Mouse (Mus musculus): ENCODE data around the gene Cd68. TPM values are rescaled to one million over a fixed set of nuclear protein-coding genes. Genes with fewer than 3 reads are reported as not detected.

The Cd68 gene
- total RNA-seq (2014; rRNA removed; ENCODE audit: low replicate concordance) (2.6 and 6.9 TPM in 2 replicates), polyA plus RNA-seq (2015; fragmentation: Nextera tagmentation; extraction: Ambion mirVana) (6.1 and 8.5 TPM in 2 replicates)

DNA sequence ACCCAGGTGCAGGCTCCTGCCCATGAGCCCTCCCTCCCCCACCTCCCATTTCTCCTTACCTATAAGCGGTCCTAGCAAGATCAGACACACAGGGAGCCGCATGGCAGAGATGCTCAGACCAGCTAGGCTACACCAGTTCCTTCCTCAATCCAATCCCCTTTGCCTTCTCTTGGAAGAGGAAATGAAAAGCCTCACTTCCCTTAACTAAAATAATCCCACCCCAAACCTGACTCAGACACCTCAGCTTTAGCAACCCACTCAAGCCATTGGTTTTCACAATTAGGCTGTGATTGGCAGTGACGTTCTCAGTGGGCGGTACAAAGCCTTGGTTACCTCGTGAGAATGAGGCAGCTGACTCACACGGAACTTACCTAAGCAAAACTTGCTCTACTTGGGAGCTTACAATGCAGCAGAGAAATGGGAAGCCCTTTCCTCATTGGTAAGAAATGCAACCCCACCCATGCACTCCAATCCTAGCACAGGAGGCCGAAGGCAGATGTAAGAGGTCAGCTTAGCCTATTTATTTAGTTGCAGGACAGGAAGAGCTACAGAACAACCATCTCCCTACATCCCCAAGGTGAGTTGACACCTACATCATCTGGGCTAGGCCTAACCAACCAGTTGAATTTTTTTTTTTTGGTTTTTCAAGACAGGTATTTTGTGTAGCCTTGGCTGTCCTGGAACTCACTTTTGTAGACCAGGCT lies at the start of gene Cd68:
Cd68 (minus strand) TSS at position 193 of the 704 bp plus-strand sequence.
- 37% methylated on average over 7 of the region's 7 CpGs for WGBS
- DNase-seq (ENCODE audit: low spot score), result no peak
- 0 out of 2 replicates have a peak, but pooled peaks have one; percentile 37 for TF ChIP-seq EP300 (IDR thresholded peaks at IDR 0.05; ENCODE audit: low read depth)
- TF ChIP-seq CTCF (IDR thresholded peaks at IDR 0.05; ENCODE audit: low read depth), result no peak
- ATAC-seq (ENCODE audit: insufficient read depth, low read depth), result no peak
- Histone ChIP-seq H3K9ac (replicated peaks; ENCODE audit: low read depth, low read length) (no peak within 1 kb of the TSS), H3K4me3 (ENCODE audit: low read depth, low read length) (no peak within 1 kb of the TSS), H3K4me1 (ENCODE audit: control insufficient read depth, insufficient read depth) (peaks cover 19% of the 10 kb centered on the region), H3K36me3 (replicated peaks; ENCODE audit: control insufficient read depth, insufficient read depth, low read length) (peaks cover 63% of the 10 kb centered on the region), H3K27me3 (ENCODE audit: control insufficient read depth, insufficient read depth, low read length) (no peaks in the 10 kb centered on the region), H3K9me3 (replicated peaks; ENCODE audit: control insufficient read depth, low read length) (no peaks in the 10 kb centered on the region), H3K4me2 (ENCODE audit: low read depth, low read length) (no peak within 1 kb of the TSS), H3K27ac (ENCODE audit: low read depth) (peak within 1 kb of the TSS; percentile 53)

DNA sequence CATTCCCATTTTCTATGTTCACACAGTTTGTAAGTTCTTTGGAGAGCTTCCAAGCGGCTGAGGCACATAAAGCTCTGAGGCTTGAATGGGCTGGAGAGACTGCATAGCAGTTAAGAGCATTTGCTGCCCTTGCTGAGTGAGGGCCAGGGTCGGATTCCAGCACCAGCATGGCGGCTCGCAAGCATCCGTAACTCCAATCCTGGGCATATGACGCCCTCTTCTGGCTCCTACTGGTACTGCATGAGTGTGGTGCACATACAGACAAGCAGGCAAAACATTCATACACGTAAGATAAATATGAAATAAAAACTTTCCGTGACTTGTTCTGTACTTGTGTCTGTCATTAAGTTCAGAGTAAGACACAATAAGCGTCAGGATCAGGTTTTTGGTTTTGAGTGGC lies 49.5 kb upstream of the Cd68 start:
- ATAC-seq (ENCODE audit: insufficient read depth, low read depth) (no peak), DNase-seq (ENCODE audit: low spot score) (no peak)
- H3K27ac ChIP-seq (ENCODE audit: low read depth), result no peak overlapping the region
- no peak overlapping the region for H3K4me2 ChIP-seq (ENCODE audit: low read depth, low read length)
- 58% methylated on average over 9 of the region's 9 CpGs for WGBS
- no peak overlapping the region for H3K9ac ChIP-seq (replicated peaks; ENCODE audit: low read depth, low read length)
- H3K4me1 ChIP-seq (ENCODE audit: control insufficient read depth, insufficient read depth), result no peaks in the 10 kb centered on the region
- H3K9me3 ChIP-seq (replicated peaks; ENCODE audit: control insufficient read depth, low read length), result no peaks in the 10 kb centered on the region
- H3K4me3 ChIP-seq (ENCODE audit: low read depth, low read length), result no peak overlapping the region
- TF ChIP-seq CTCF (IDR thresholded peaks at IDR 0.05; ENCODE audit: low read depth), result peak; percentile 46
- no peak for TF ChIP-seq EP300 (IDR thresholded peaks at IDR 0.05; ENCODE audit: low read depth)
- H3K27me3 ChIP-seq (ENCODE audit: control insufficient read depth, insufficient read depth, low read length), result no peaks in the 10 kb centered on the region
- no peaks in the 10 kb centered on the region for H3K36me3 ChIP-seq (replicated peaks; ENCODE audit: control insufficient read depth, insufficient read depth, low read length)

DNA sequence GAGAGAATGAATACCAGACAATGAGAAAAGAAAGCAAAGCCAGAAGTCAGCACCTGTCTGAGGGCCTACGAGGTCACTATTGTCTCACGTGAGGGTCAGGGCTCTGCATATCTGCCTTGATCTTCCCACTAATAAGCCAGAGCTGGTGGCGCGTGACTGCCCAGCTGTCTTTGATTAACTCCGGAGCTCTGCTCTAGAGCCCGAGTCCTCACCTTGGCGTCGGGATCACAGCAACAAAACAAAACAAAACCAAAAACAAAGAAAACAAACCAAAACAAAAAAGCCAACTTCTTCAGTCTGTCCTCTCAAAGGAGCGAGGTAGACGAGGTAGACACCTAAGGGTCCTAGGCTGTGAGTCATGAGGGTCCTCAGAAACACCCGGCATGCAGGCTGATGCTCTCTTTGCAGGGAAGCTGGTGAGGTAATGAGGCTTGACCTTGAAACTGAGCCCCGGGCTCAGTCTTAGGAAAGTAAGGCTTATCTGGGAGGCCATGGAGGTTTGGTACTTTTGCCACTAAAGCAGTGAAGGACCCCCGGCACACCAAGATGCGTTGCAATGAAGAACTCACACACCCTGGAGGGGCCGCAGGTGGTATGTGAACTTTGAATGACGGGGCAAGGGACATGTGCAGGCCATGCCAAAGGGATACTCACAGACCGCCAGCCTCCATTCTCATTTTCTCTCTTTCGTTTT lies 48.8 kb upstream of the Cd68 start:
- TF ChIP-seq CTCF (IDR thresholded peaks at IDR 0.05; ENCODE audit: low read depth) (no peak), EP300 (IDR thresholded peaks at IDR 0.05; ENCODE audit: low read depth) (no peak)
- Histone ChIP-seq H3K9ac (replicated peaks; ENCODE audit: low read depth, low read length) (no peak overlapping the region), H3K4me3 (ENCODE audit: low read depth, low read length) (no peak overlapping the region), H3K4me2 (ENCODE audit: low read depth, low read length) (no peak overlapping the region), H3K27ac (ENCODE audit: low read depth) (no peak overlapping the region), H3K36me3 (replicated peaks; ENCODE audit: control insufficient read depth, insufficient read depth, low read length) (no peaks in the 10 kb centered on the region), H3K9me3 (replicated peaks; ENCODE audit: control insufficient read depth, low read length) (no peaks in the 10 kb centered on the region), H3K27me3 (ENCODE audit: control insufficient read depth, insufficient read depth, low read length) (no peaks in the 10 kb centered on the region), H3K4me1 (ENCODE audit: control insufficient read depth, insufficient read depth) (no peaks in the 10 kb centered on the region)
- no peak for ATAC-seq (ENCODE audit: insufficient read depth, low read depth)
- no peak for DNase-seq (ENCODE audit: low spot score)
- WGBS, result 63% methylated on average over 18 of the region's 18 CpGs

- no peak for TF ChIP-seq EP300 (IDR thresholded peaks at IDR 0.05; ENCODE audit: low read depth)
- TF ChIP-seq CTCF (IDR thresholded peaks at IDR 0.05; ENCODE audit: low read depth), result no peak
Measured at GRCm38 (mm10) chr11:69712954-69713672, 47.2 kb upstream of the Cd68 start.

DNA sequence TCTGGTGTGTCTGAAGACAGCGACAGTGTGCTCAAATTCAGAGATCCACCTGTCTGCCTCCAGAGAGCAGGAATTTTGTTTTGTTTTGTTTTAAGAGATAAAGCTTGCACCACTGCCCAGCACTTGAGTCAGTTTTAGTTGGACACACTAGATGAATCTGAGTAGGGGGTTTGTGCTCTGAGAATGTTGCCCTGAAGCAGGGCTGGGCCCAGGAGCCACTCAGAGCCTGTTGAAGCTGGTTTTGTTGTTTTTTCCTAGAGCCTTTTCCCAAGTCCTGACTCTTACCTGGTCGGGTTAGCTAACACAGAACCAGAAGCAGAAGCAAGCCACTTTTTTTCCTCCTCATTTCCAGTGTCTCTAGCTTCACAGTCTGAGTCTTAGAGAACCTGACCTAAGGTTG lies 45.1 kb upstream of the Cd68 start:
- H3K4me2 ChIP-seq (ENCODE audit: low read depth, low read length), result no peak overlapping the region
- TF ChIP-seq CTCF (IDR thresholded peaks at IDR 0.05; ENCODE audit: low read depth) (no peak), EP300 (IDR thresholded peaks at IDR 0.05; ENCODE audit: low read depth) (no peak)
- H3K4me1 ChIP-seq (ENCODE audit: control insufficient read depth, insufficient read depth), result peaks cover 11% of the 10 kb centered on the region; the same call in 1 of the 2 replicates
- H3K9ac ChIP-seq (replicated peaks; ENCODE audit: low read depth, low read length), result no peak overlapping the region
- 80% methylated on average over 2 of the region's 2 CpGs for WGBS
- H3K9me3 ChIP-seq (replicated peaks; ENCODE audit: control insufficient read depth, low read length), result no peaks in the 10 kb centered on the region
- no peak overlapping the region for H3K27ac ChIP-seq (ENCODE audit: low read depth)
- no peaks in the 10 kb centered on the region for H3K36me3 ChIP-seq (replicated peaks; ENCODE audit: control insufficient read depth, insufficient read depth, low read length)
- no peak for ATAC-seq (ENCODE audit: insufficient read depth, low read depth)
- no peak for DNase-seq (ENCODE audit: low spot score)
- H3K27me3 ChIP-seq (ENCODE audit: control insufficient read depth, insufficient read depth, low read length), result no peaks in the 10 kb centered on the region
- no peak overlapping the region for H3K4me3 ChIP-seq (ENCODE audit: low read depth, low read length)

More at GRCm38 (mm10) chr11:69712954-69713672, 47.2 kb upstream of the Cd68 start:
- Histone ChIP-seq H3K4me1 (ENCODE audit: control insufficient read depth, insufficient read depth) (no peaks in the 10 kb centered on the region), H3K27me3 (ENCODE audit: control insufficient read depth, insufficient read depth, low read length) (no peaks in the 10 kb centered on the region), H3K4me3 (ENCODE audit: low read depth, low read length) (no peak overlapping the region), H3K36me3 (replicated peaks; ENCODE audit: control insufficient read depth, insufficient read depth, low read length) (no peaks in the 10 kb centered on the region), H3K4me2 (ENCODE audit: low read depth, low read length) (no peak overlapping the region), H3K9ac (replicated peaks; ENCODE audit: low read depth, low read length) (no peak overlapping the region), H3K27ac (ENCODE audit: low read depth) (no peak overlapping the region), H3K9me3 (replicated peaks; ENCODE audit: control insufficient read depth, low read length) (no peaks in the 10 kb centered on the region)
- no peak for ATAC-seq (ENCODE audit: insufficient read depth, low read depth)
- DNase-seq (ENCODE audit: low spot score), result no peak
- WGBS, result 81% methylated on average over 20 of the region's 20 CpGs

Measured in heart, postnatal 0 days (tissue).